Comparison of ENCODE assay signal across 8 mouse cellular contexts in the genomic region with DNA sequence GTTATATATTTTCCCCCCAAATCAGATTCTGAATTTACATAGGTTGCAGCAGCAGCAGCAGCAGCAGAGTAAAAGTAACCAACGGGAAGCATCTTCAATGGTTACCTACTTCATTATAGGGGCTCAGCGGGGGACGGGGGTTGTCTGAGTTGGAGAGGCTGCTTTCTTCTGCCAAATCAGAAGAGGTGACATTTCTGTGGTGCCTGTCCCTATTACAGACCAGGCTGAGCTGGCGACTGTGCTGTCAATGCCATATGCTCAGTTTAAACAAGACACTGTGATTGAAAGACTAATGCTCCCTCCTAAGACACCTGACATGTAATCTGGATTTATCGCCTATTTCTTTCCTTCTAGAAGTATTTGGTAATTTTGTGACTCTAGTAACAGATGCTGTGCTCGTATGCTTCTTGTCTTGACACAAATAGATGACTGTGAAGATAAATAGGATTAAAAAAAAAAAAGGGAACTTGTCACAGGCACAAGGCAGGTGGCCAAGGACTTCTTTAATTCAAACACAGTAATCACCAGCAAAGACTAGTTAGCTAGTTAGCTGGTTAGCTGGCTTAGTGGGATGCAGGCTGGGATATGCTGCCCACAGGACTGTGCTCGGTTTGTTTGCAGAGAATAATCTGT.
A peak's percentile ranks its signal among the peaks of the same experiment; 100 is the strongest.
DNase-seq lines count a peak whose midpoint lies in the region; ATAC-seq and TF ChIP-seq lines count a peak whose summit lies in the region.

No protein-coding gene starts in this region.

- ATAC-seq in lung, embryonic 14.5 days (ENCODE audit: insufficient read depth), result no peak
- no peak for ATAC-seq in limb, embryonic 15.5 days (ENCODE audit: insufficient number of reproducible peaks, low FRiP score, low TSS enrichment, low read depth)
- no peak for ATAC-seq in megakaryocyte, adult 5-6 weeks (ENCODE audit: poor library complexity, severe bottlenecking)

- no peaks in the 10 kb centered on the region for H3K9me3 ChIP-seq in heart, embryonic 10.5 days
- H3K9me3 ChIP-seq in lung, embryonic 14.5 days (ENCODE audit: low read depth, low read length), result no peaks in the 10 kb centered on the region
- no peaks in the 10 kb centered on the region for H3K9me3 ChIP-seq in limb, embryonic 15.5 days

- WGBS in heart, embryonic 10.5 days, result 53% methylated on average over 7 of the region's 7 CpGs
- 33% methylated on average over 7 of the region's 7 CpGs for WGBS in lung, embryonic 14.5 days
- 52% methylated on average over 7 of the region's 7 CpGs for WGBS in limb, embryonic 15.5 days

- intact Hi-C loops in heart, postnatal 25 days (cut with DNase I), result no loop called here

- no peaks in the 10 kb centered on the region for H3K36me3 ChIP-seq in heart, embryonic 10.5 days
- no peaks in the 10 kb centered on the region for H3K36me3 ChIP-seq in lung, embryonic 14.5 days (ENCODE audit: insufficient read depth)
- H3K36me3 ChIP-seq in limb, embryonic 15.5 days, result no peaks in the 10 kb centered on the region

- TF ChIP-seq CTCF in lung, embryonic 14.5 days (IDR thresholded peaks at IDR 0.05; ENCODE audit: low read depth), result no peak

- no peak overlapping the region for H3K27ac ChIP-seq in heart, embryonic 10.5 days
- no peak overlapping the region for H3K27ac ChIP-seq in lung, embryonic 14.5 days (ENCODE audit: low read depth)
- no peak overlapping the region for H3K27ac ChIP-seq in limb, embryonic 15.5 days

- peaks cover 39% of the 10 kb centered on the region for H3K27me3 ChIP-seq in heart, embryonic 10.5 days (ENCODE audit: insufficient read depth, poor library complexity, severe bottlenecking)
- H3K27me3 ChIP-seq in lung, embryonic 14.5 days (ENCODE audit: insufficient read depth, low read length), result peaks cover 21% of the 10 kb centered on the region
- H3K27me3 ChIP-seq in limb, embryonic 15.5 days, result peaks cover 35% of the 10 kb centered on the region

- H3K4me1 ChIP-seq in heart, embryonic 10.5 days, result no peaks in the 10 kb centered on the region
- H3K4me1 ChIP-seq in lung, embryonic 14.5 days (ENCODE audit: insufficient read depth), result no peaks in the 10 kb centered on the region
- peaks cover 11% of the 10 kb centered on the region for H3K4me1 ChIP-seq in limb, embryonic 15.5 days

- H3K4me3 ChIP-seq in heart, embryonic 10.5 days, result peak overlapping the region; percentile 77; the same call in 1 of the 2 replicates
- peak overlapping the region; percentile 53 for H3K4me3 ChIP-seq in lung, embryonic 14.5 days (ENCODE audit: low read depth, low read length)
- H3K4me3 ChIP-seq in limb, embryonic 15.5 days, result no peak overlapping the region

- no peak overlapping the region for H3K9ac ChIP-seq in lung, embryonic 14.5 days
- no peak overlapping the region for H3K9ac ChIP-seq in limb, embryonic 15.5 days

- DNase-seq in heart, embryonic 10.5 days (ENCODE audit: low spot score), result no peak
- no peak for DNase-seq in heart, postnatal 25 days (ENCODE audit: low spot score)
- DNase-seq in lung, embryonic 14.5 days, result no peak
- no peak for DNase-seq in lung, postnatal 10 days
- DNase-seq in cerebellum, postnatal 25 days, result peak; percentile 67 to 84
- DNase-seq in adrenal gland, postnatal 25 days, result no peak

- H3K4me2 ChIP-seq in lung, embryonic 14.5 days, result peak overlapping the region; percentile 86
- peak overlapping the region; percentile 98 for H3K4me2 ChIP-seq in limb, embryonic 15.5 days

Comparison
In these comparisons a context has a peak if more than half of its experiments do, and no peak if none do; other contexts are left out.
1. DNase-seq: peak in cerebellum, postnatal 25 days (2 of 2); none in heart, embryonic 10.5 days (single experiment), heart, postnatal 25 days (single experiment), lung, embryonic 14.5 days (single experiment), lung, postnatal 10 days (single experiment) and adrenal gland, postnatal 25 days (single experiment).